Mouse (Mus musculus) liver, adult 2 months (tissue): ENCODE measurements around the gene Lactbl1.

Experiments used
- CTCF ChIP-seq: fragments of 200-500 bp; IDR thresholded peaks from 2 replicates; pipeline ENCODE4 v1.5.1; 2011; ENCODE audit warnings: low read depth, low read length, control low read depth
- POLR2A ChIP-seq: fragments of 200-500 bp; IDR thresholded peaks from 2 replicates; pipeline ENCODE4 v1.6.1; 2011; ENCODE audit warnings: low read length, control low read depth; ENCODE audit not compliant: insufficient read depth; ENCODE audit errors: extremely low read depth

DNA sequence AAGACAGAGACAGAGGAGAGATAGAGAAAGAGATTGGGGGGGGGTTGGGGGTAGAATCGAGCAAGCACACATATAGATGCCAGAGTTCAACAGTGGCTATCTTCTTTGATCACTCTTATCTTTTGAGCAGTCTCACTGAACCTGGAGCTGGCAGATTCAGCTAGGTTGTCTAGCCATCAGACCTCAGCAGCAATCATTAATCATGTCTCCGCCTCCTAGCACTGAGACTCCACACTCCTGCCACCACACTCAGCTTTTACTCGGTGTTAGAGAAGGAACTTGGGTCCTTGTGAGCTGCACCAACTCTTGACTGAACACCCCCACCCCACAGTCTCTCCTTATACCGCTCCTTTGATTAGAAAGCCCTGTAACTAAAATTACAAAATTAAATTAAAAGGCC, 30.3 kb upstream of the Lactbl1 start:
- TF ChIP-seq CTCF (no peak), POLR2A (no peak)
